Mouse (Mus musculus) liver, embryonic 14.5 days (tissue): ENCODE measurements around the gene Clcnka.

Experiments used
- CTCF ChIP-seq: IDR thresholded peaks from 2 replicates; pipeline ENCODE4 v1.5.1; 2016; ENCODE audit warnings: antibody characterized with exemption, low read depth, control low read depth
- EP300 ChIP-seq: IDR thresholded peaks from 2 replicates; pipeline ENCODE4 v1.6.1; 2016; ENCODE audit warnings: antibody characterized with exemption, low read depth

DNA sequence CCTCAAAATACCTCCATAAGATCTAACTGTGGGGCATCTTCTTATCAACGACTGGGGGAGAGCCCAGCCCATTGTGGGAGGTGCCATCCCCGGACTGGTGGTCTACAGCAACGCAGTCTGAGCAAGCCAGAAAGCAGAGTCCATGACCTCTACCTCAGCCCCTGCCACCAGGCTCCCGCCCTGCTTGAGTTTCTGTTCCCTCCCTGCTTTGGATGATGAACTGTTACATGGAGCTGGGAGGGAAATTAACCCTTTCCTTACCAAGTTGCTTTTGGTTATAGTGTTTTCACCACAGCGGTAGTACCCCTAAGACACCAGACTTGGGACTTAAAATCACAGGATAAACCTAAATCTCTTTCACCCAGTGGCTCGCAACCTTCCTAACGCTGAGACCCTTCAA lies 46.6 kb downstream of the Clcnka start:
- no peak for TF ChIP-seq CTCF
- no peak for TF ChIP-seq EP300
